Mouse (Mus musculus) myocyte (in vitro differentiated cells): ENCODE measurements around the gene Misp.

Experiments used
- E2F4 ChIP-seq: IDR thresholded peaks from one replicate; pipeline ENCODE4 v1.6.1; 2011; ENCODE audit warnings: mild to moderate bottlenecking, control low read depth, moderate library complexity; ENCODE audit not compliant: insufficient read depth
- MAX ChIP-seq: IDR thresholded peaks from one replicate; pipeline ENCODE4 v1.6.1; 2011; ENCODE audit warnings: low read depth, mild to moderate bottlenecking, control low read depth
- MYOD1 ChIP-seq, 3 experiments: IDR thresholded peaks; one replicate each; pipeline ENCODE4 v1.6.1; 2011; ENCODE audit warnings: control low read depth in 2 of 3, low read depth in 2 of 3, mild to moderate bottlenecking in 2 of 3, moderate library complexity in 1 of 3; ENCODE audit not compliant: insufficient read length in 2 of 3, control insufficient read depth in 1 of 3
- POLR2A ChIP-seq: IDR thresholded peaks from one replicate; pipeline ENCODE4 v1.6.1; 2011; ENCODE audit warnings: low read depth, mild to moderate bottlenecking, control low read depth, moderate library complexity; ENCODE audit not compliant: insufficient read length
- POLR2AphosphoS2 ChIP-seq: IDR thresholded peaks from one replicate; pipeline ENCODE4 v1.6.1; 2011; ENCODE audit warnings: low read depth, control low read depth; ENCODE audit not compliant: insufficient read length
- REST ChIP-seq: IDR thresholded peaks from one replicate; pipeline ENCODE4 v1.6.1; 2011; ENCODE audit warnings: mild to moderate bottlenecking, control low read depth, moderate library complexity; ENCODE audit not compliant: insufficient read depth, insufficient read length
- TCF12 ChIP-seq: IDR thresholded peaks from one replicate; pipeline ENCODE4 v1.6.1; 2011; ENCODE audit warnings: mild to moderate bottlenecking, control low read depth; ENCODE audit not compliant: poor library complexity, insufficient read depth, severe bottlenecking
- USF1 ChIP-seq: IDR thresholded peaks from one replicate; pipeline ENCODE4 v1.6.1; 2011; ENCODE audit warnings: low read depth, mild to moderate bottlenecking, control low read depth, moderate library complexity

GRCm38 (mm10) chr10:79832026-79832785 is 11.4 kb downstream of the Misp start:
- TF ChIP-seq POLR2AphosphoS2 (no peak), TCF12 (no peak), POLR2A (no peak), MAX (no peak), MYOD1 (IDR thresholded peaks at IDR 0.05; ENCODE audit: control insufficient read depth in 1 of 3, insufficient read length in 2 of 3, low read depth in 2 of 3) (no peak), E2F4 (no peak), REST (no peak), USF1 (no peak)
